In genomic region chr17:28909252-28909941, GRCm38 (mm10) we compare ENCODE assay signal across 7 mouse cellular contexts. TPM values are rescaled to one million over a fixed set of nuclear protein-coding genes. Genes with fewer than 3 reads are reported as not detected.
DNase-seq lines count a peak whose midpoint lies in the region; ATAC-seq and TF ChIP-seq lines count a peak whose summit lies in the region.

No protein-coding gene starts in this region.

- no peak overlapping the region for H3K27ac ChIP-seq in spleen, adult 2 months (ENCODE audit: insufficient read depth, low read length)
- no peak overlapping the region for H3K27ac ChIP-seq in heart, embryonic 14.5 days (replicated peaks in 1 of 2; ENCODE audit: control insufficient read depth in 1 of 2, insufficient read depth in 1 of 2, low read depth in 2 of 2, low read length in 2 of 2)
- H3K27ac ChIP-seq in kidney, postnatal 0 days: peak overlapping the region; percentile 48

- DNase-seq in spleen, adult 2 months (ENCODE audit: low read depth in 1 of 2, low spot score in 2 of 2): peak in 1 of 2 experiments; percentile 21
- DNase-seq in spleen, adult 12 weeks (ENCODE audit: low spot score): no peak
- DNase-seq in brain, adult 2 months (ENCODE audit: low read depth, low spot score): peak; percentile 31
- DNase-seq in kidney, postnatal 0 days (ENCODE audit: low spot score): peak; percentile 73
- peak; percentile 65 for DNase-seq in lung, postnatal 36 days
- DNase-seq in spleen, postnatal 14 days (ENCODE audit: low spot score in 2 of 2): peak; percentile 25 to 47

- H3K9me3 ChIP-seq in heart, embryonic 14.5 days (ENCODE audit: control insufficient read depth, low read length): no peaks in the 10 kb centered on the region
- H3K9me3 ChIP-seq in kidney, postnatal 0 days (replicated peaks; ENCODE audit: low read length): no peaks in the 10 kb centered on the region

- WGBS in spleen, adult 2 months: 7% methylated on average over 29 of the region's 29 CpGs
- WGBS in heart, embryonic 14.5 days: 7% methylated on average over 28 of the region's 29 CpGs
- WGBS in kidney, postnatal 0 days: 6% methylated on average over 29 of the region's 29 CpGs

- H3K36me3 ChIP-seq in spleen, adult 2 months (ENCODE audit: control insufficient read depth, insufficient read depth, low read length): no peaks in the 10 kb centered on the region
- no peaks in the 10 kb centered on the region for H3K36me3 ChIP-seq in heart, embryonic 14.5 days (ENCODE audit: control insufficient read depth, insufficient read depth, low read length)
- H3K36me3 ChIP-seq in kidney, postnatal 0 days (ENCODE audit: insufficient read depth, low read length): no peaks in the 10 kb centered on the region

- peak overlapping the region; percentile 33; the same call in 1 of the 2 replicates for H3K4me3 ChIP-seq in spleen, adult 2 months (ENCODE audit: extremely low read depth, insufficient read depth, insufficient read length)
- peak overlapping the region; percentile 17 to 30; a peak in 3 of 4 replicates for H3K4me3 ChIP-seq in heart, embryonic 14.5 days (ENCODE audit: control insufficient read depth in 1 of 2, insufficient read depth in 1 of 2, low read depth in 1 of 2, low read length in 2 of 2)
- H3K4me3 ChIP-seq in kidney, postnatal 0 days (replicated peaks; ENCODE audit: low read depth, low read length): peak overlapping the region; percentile 20

- H3K9ac ChIP-seq in heart, embryonic 14.5 days (ENCODE audit: low read length): peak overlapping the region; percentile 56
- peak overlapping the region; percentile 52 for H3K9ac ChIP-seq in kidney, postnatal 0 days (ENCODE audit: low read depth, low read length)

- H3K4me1 ChIP-seq in spleen, adult 2 months (ENCODE audit: control insufficient read depth, insufficient read depth, insufficient read length): peaks cover 7% of the 10 kb centered on the region; the same call in 1 of the 2 replicates
- H3K4me1 ChIP-seq in heart, embryonic 14.5 days (ENCODE audit: control insufficient read depth in 2 of 2, insufficient read depth in 2 of 2, low read length in 2 of 2): peaks cover 5 to 11% of the 10 kb centered on the region in 2 experiments; a peak in 2 of 4 replicates
- peaks cover 6% of the 10 kb centered on the region; the same call in 1 of the 2 replicates for H3K4me1 ChIP-seq in kidney, postnatal 0 days (replicated peaks; ENCODE audit: insufficient read depth, low read length)

- ATAC-seq in heart, embryonic 14.5 days (ENCODE audit: insufficient number of reproducible peaks, insufficient read depth, low FRiP score, low read depth): no peak
- ATAC-seq in kidney, postnatal 0 days (replicated peaks; ENCODE audit: low FRiP score, low read depth): no peak

- peak; percentile 46; the same call in 1 of the 2 replicates for TF ChIP-seq CTCF in spleen, adult 2 months (IDR thresholded peaks at IDR 0.05; ENCODE audit: extremely low read depth, insufficient read depth, insufficient read length, insufficient replicate concordance)
- peak; percentile 70 for TF ChIP-seq CTCF in kidney, postnatal 0 days (IDR thresholded peaks at IDR 0.05; ENCODE audit: low read depth)

- TF ChIP-seq POLR2A in spleen, adult 2 months (IDR thresholded peaks at IDR 0.05; ENCODE audit: low read depth, low read length): no peak

- H3K27me3 ChIP-seq in spleen, adult 2 months (ENCODE audit: control insufficient read depth, insufficient read depth, low read length): no peaks in the 10 kb centered on the region; the same call in 1 of the 2 replicates
- 0 out of 2 replicates have a peak, but pooled peaks cover 4% of the 10 kb centered on the region for H3K27me3 ChIP-seq in heart, embryonic 14.5 days (ENCODE audit: control insufficient read depth, insufficient read depth, low read length)
- no peaks in the 10 kb centered on the region for H3K27me3 ChIP-seq in kidney, postnatal 0 days (ENCODE audit: insufficient read depth, low read length)

- peak overlapping the region; percentile 65 for H3K4me2 ChIP-seq in heart, embryonic 14.5 days (ENCODE audit: low read length)
- peak overlapping the region; percentile 58 for H3K4me2 ChIP-seq in kidney, postnatal 0 days (ENCODE audit: low read length)

RNA-seq across cellular contexts. Expression of gene 4930539E08Rik, which starts 5.7 kb away (rescaled TPM):
- polyA plus RNA-seq in spleen, adult 2 months (2012; rRNA removed): 0.37 and 0.59 TPM in 2 replicates
- polyA plus RNA-seq in heart, embryonic 14.5 days (2014; fragmentation: Nextera tagmentation; extraction: Ambion mirVana): 0.09 TPM in 2 replicates
- polyA plus RNA-seq in kidney, postnatal 0 days (2015; fragmentation: Nextera tagmentation; extraction: Ambion mirVana): 0.24 and 0.41 TPM in 2 replicates

RNA-seq across cellular contexts. Expression of gene Pxt1, which starts 34.2 kb away (rescaled TPM):
- polyA plus RNA-seq in spleen, adult 2 months (2012; rRNA removed): 0.18 and 0.28 TPM in 2 replicates
- not detected in 2 replicates for polyA plus RNA-seq in heart, embryonic 14.5 days (2014; fragmentation: Nextera tagmentation; extraction: Ambion mirVana)
- polyA plus RNA-seq in kidney, postnatal 0 days (2015; fragmentation: Nextera tagmentation; extraction: Ambion mirVana): not detected in 2 replicates

RNA-seq across cellular contexts. Expression of gene Kctd20, which starts 42.4 kb away (rescaled TPM):
- 27.4 and 58.3 TPM in 2 replicates for polyA plus RNA-seq in spleen, adult 2 months (2012; rRNA removed)
- polyA plus RNA-seq in heart, embryonic 14.5 days (2014; fragmentation: Nextera tagmentation; extraction: Ambion mirVana): 53.2 and 53.5 TPM in 2 replicates
- 54.5 and 58.8 TPM in 2 replicates for polyA plus RNA-seq in kidney, postnatal 0 days (2015; fragmentation: Nextera tagmentation; extraction: Ambion mirVana)

RNA-seq across cellular contexts. Expression of gene Pnpla1, which starts 51.2 kb away (rescaled TPM):
- 0.02 TPM in 1 of 2 replicates, not detected in the other for polyA plus RNA-seq in spleen, adult 2 months (2012; rRNA removed)
- polyA plus RNA-seq in heart, embryonic 14.5 days (2014; fragmentation: Nextera tagmentation; extraction: Ambion mirVana): 0.11 TPM in 1 of 2 replicates, not detected in the other
- polyA plus RNA-seq in kidney, postnatal 0 days (2015; fragmentation: Nextera tagmentation; extraction: Ambion mirVana): not detected in 2 replicates
